Mouse (Mus musculus) MEL (cell line): ENCODE results near the gene Jade2.

Experiments
- CHD1 ChIP-seq: IDR thresholded peaks from 2 replicates; pipeline ENCODE4 v1.6.1; 2012; ENCODE audit warnings: low read depth, mild to moderate bottlenecking, inconsistent platforms, low read length, improper control_type of control experiment
- CTCF ChIP-seq, 3 experiments: IDR thresholded peaks in 2 of 3; conservative IDR thresholded peaks in 1 of 3; 2 replicates each; pipeline ENCODE4 v1.5.1; 2011 to 2012; ENCODE audit warnings: low read length in 3 of 3, low read depth in 2 of 3, mild to moderate bottlenecking in 2 of 3, improper control_type of control experiment in 1 of 3, inconsistent platforms in 1 of 3, mixed read lengths in 1 of 3, moderate library complexity in 1 of 3; ENCODE audit not compliant: control insufficient read depth in 1 of 3, insufficient read depth in 1 of 3, poor library complexity in 1 of 3, severe bottlenecking in 1 of 3
- GABPA ChIP-seq: IDR thresholded peaks from 2 replicates; pipeline ENCODE4 v1.6.1; 2012; ENCODE audit warnings: low read depth, mild to moderate bottlenecking, inconsistent platforms, low read length, improper control_type of control experiment, moderate library complexity
- GATA1 ChIP-seq: IDR thresholded peaks from 2 replicates; pipeline ENCODE4 v1.6.1; 2011; ENCODE audit warnings: low read depth, low read length, improper control_type of control experiment
- MAX ChIP-seq: IDR thresholded peaks from 2 replicates; pipeline ENCODE4 v1.6.1; 2011; ENCODE audit warnings: low read length, improper control_type of control experiment
- POLR2A ChIP-seq, 2 experiments: IDR thresholded peaks; 2 replicates each; pipeline ENCODE4 v1.6.1; 2011 to 2012; ENCODE audit warnings: low read length in 2 of 2, mild to moderate bottlenecking in 2 of 2, control low read depth in 1 of 2, improper control_type of control experiment in 1 of 2, low read depth in 1 of 2, moderate library complexity in 1 of 2; ENCODE audit not compliant: control insufficient read depth in 1 of 2, insufficient read depth in 1 of 2, poor library complexity in 1 of 2
- SMC3 ChIP-seq: IDR thresholded peaks from 2 replicates; pipeline ENCODE4 v1.6.1; 2011; ENCODE audit warnings: low read depth, low read length, improper control_type of control experiment
- TAL1 ChIP-seq: IDR thresholded peaks from 2 replicates; pipeline ENCODE4 v1.6.1; 2012; ENCODE audit warnings: mild to moderate bottlenecking, inconsistent platforms, low read length, moderate library complexity, mixed read lengths
- USF1 ChIP-seq: IDR thresholded peaks from 2 replicates; pipeline ENCODE4 v1.6.1; 2014; ENCODE audit warnings: low read depth, mild to moderate bottlenecking, inconsistent platforms, low read length, improper control_type of control experiment, moderate library complexity

DNA sequence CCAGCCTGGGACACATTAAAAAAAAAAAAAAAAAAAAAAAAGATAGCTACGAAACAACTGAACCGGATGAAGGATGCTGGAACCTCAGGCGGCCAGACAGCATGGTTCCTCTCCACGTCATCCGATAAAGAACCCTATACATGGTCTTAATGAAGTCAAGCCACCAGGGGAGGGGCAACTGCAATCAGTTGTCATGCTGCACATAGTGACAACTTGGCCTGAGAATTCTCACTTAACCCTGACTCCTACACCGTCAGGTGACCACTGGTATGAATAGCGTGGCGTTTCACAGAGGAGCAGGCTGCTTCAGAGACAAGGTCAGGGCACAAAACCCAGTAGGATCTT, 23.4 kb downstream of the Jade2 start:
- no peak for TF ChIP-seq GATA1
- no peak for TF ChIP-seq USF1
- no peak for TF ChIP-seq MAX
- no peak for TF ChIP-seq CTCF (IDR thresholded peaks at IDR 0.05 in 2 of 3, conservative IDR thresholded peaks at IDR 0.05 in 1 of 3; ENCODE audit: control insufficient read depth in 1 of 3, insufficient read depth in 1 of 3, low read depth in 2 of 3, low read length in 3 of 3, poor library complexity in 1 of 3, severe bottlenecking in 1 of 3)
- no peak for TF ChIP-seq SMC3
- no peak for TF ChIP-seq POLR2A (IDR thresholded peaks at IDR 0.05; ENCODE audit: control insufficient read depth in 1 of 2, insufficient read depth in 1 of 2, low read depth in 1 of 2, low read length in 2 of 2, poor library complexity in 1 of 2)
- no peak for TF ChIP-seq TAL1
- no peak for TF ChIP-seq CHD1
- TF ChIP-seq GABPA = no peak
